Mouse (Mus musculus): ENCODE data around the gene Pced1b.

Gene Pced1b

DNA sequence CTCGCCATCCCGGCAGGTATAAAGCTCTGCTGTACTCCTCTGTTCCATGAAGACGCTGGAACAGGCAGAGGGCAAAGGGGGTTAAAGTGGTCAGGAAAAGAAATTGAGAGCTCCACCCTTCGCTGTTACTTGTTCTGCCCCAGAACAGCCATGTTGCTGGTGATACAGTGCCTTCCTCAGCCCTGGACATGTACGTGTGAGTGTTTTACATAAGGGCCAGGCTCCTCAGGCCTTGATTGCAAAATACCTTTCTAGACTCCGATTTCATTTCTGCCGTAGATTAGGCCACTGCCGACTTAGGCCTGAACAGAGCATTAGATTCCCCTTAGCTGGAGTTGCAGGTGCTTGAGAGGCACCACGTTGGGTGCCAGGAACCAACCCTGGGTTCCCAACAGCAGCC is 97.0 kb downstream of the Pced1b start:
- no peaks in the 10 kb centered on the region for H3K9me3 ChIP-seq (ENCODE audit: low read length)
- peaks cover 94% of the 10 kb centered on the region for H3K4me1 ChIP-seq (replicated peaks; ENCODE audit: low read depth, low read length)
- TF ChIP-seq POU5F1 (IDR thresholded peaks at IDR 0.05; ENCODE audit: borderline replicate concordance, low read length) (no peak), CTCF (conservative IDR thresholded peaks at IDR 0.05; ENCODE audit: low read length) (no peak), NANOG (IDR thresholded peaks at IDR 0.05; ENCODE audit: borderline replicate concordance, low read length) (no peak)
- 0 out of 2 replicates have a peak overlapping the region, but pooled peaks have one; percentile 45 for H3K4me3 ChIP-seq (replicated peaks; ENCODE audit: low read length)
- H3K36me3 ChIP-seq (ENCODE audit: insufficient read depth, low read length), result no peaks in the 10 kb centered on the region
- 0 out of 2 replicates have a peak, but pooled peaks cover 4% of the 10 kb centered on the region for H3K27me3 ChIP-seq (ENCODE audit: insufficient read depth, low read length)

DNA sequence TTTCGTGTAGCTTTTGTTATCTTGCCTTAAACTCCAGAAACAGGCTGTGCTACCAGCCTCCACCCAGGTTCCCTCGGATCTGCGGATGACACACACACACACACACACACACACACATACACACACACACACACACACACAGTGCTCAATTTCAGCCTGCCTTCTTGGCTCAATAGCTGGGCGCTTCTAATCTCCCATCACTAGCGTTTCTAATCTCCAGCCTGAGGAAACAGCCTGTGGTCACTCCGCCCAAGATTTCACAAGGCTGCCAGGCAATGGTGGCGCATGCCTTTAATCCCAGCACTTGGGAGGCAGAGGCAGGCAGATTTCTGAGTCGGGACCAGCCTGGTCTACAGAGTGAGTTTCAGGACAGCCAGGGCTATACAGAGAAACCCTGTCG is 98.2 kb downstream of the Pced1b start:
- TF ChIP-seq NANOG (IDR thresholded peaks at IDR 0.05; ENCODE audit: borderline replicate concordance, low read length) (no peak), POU5F1 (IDR thresholded peaks at IDR 0.05; ENCODE audit: borderline replicate concordance, low read length) (no peak), CTCF (conservative IDR thresholded peaks at IDR 0.05; ENCODE audit: low read length) (no peak)
- Histone ChIP-seq H3K4me3 (replicated peaks; ENCODE audit: low read length) (peak overlapping the region; percentile 45), H3K9me3 (ENCODE audit: low read length) (no peaks in the 10 kb centered on the region), H3K4me1 (replicated peaks; ENCODE audit: low read depth, low read length) (peaks cover 89% of the 10 kb centered on the region), H3K27me3 (ENCODE audit: insufficient read depth, low read length) (0 out of 2 replicates have a peak, but pooled peaks cover 5% of the 10 kb centered on the region), H3K36me3 (ENCODE audit: insufficient read depth, low read length) (no peaks in the 10 kb centered on the region)

DNA sequence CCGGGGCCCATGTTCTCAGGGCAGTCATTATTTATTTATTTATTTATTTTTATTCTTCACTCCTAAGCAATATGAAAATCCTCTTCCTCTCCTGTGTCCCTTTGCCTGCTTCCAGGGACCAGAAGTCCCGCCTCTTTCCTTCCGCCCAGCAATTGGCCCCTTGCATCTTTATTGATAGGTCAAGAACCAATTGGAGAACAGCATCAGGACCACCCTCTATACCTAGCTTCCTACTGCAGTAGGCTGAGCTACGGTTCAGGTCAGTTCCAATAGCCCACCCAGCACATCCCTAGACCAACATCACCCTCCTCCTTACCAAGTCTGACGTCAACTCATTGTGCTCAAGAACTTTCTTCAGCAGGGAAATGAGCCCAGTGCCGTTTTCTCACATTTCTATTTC is 99.0 kb downstream of the Pced1b start:
- 0 out of 2 replicates have a peak, but pooled peaks cover 5% of the 10 kb centered on the region for H3K27me3 ChIP-seq (ENCODE audit: insufficient read depth, low read length)
- peaks cover 90% of the 10 kb centered on the region for H3K4me1 ChIP-seq (replicated peaks; ENCODE audit: low read depth, low read length)
- H3K36me3 ChIP-seq (ENCODE audit: insufficient read depth, low read length), result no peaks in the 10 kb centered on the region
- no peak for TF ChIP-seq NANOG (IDR thresholded peaks at IDR 0.05; ENCODE audit: borderline replicate concordance, low read length)
- no peak for TF ChIP-seq POU5F1 (IDR thresholded peaks at IDR 0.05; ENCODE audit: borderline replicate concordance, low read length)
- no peak for TF ChIP-seq CTCF (conservative IDR thresholded peaks at IDR 0.05; ENCODE audit: low read length)
- peak overlapping the region; percentile 45 for H3K4me3 ChIP-seq (replicated peaks; ENCODE audit: low read length)
- H3K9me3 ChIP-seq (ENCODE audit: low read length), result no peaks in the 10 kb centered on the region

DNA sequence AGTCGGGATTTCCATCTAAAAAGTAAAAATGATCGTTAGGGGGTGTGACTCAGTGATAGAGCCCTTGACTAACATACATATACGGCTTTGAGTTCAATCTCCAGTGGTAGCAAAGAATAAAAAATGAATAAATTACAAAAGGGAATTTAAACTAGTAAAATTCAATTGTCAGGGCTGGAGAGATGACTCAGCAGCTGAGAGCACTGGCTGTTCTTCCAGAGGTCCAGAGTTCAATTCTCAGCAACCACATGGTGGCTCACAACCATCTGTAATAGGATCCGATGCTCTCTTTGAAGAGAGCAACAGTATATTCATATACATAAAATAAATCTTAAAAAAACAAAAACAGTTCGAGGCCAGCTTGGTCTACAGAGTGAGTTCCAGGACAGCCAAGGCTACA is 99.5 kb downstream of the Pced1b start:
- H3K36me3 ChIP-seq (ENCODE audit: insufficient read depth, low read length), result no peaks in the 10 kb centered on the region
- no peak overlapping the region for H3K4me3 ChIP-seq (replicated peaks; ENCODE audit: low read length)
- no peak for TF ChIP-seq CTCF (conservative IDR thresholded peaks at IDR 0.05; ENCODE audit: low read length)
- TF ChIP-seq POU5F1 (IDR thresholded peaks at IDR 0.05; ENCODE audit: borderline replicate concordance, low read length), result no peak
- no peak for TF ChIP-seq NANOG (IDR thresholded peaks at IDR 0.05; ENCODE audit: borderline replicate concordance, low read length)
- no peaks in the 10 kb centered on the region for H3K9me3 ChIP-seq (ENCODE audit: low read length)
- H3K27me3 ChIP-seq (ENCODE audit: insufficient read depth, low read length), result 0 out of 2 replicates have a peak, but pooled peaks cover 5% of the 10 kb centered on the region
- H3K4me1 ChIP-seq (replicated peaks; ENCODE audit: low read depth, low read length), result peaks cover 90% of the 10 kb centered on the region

DNA sequence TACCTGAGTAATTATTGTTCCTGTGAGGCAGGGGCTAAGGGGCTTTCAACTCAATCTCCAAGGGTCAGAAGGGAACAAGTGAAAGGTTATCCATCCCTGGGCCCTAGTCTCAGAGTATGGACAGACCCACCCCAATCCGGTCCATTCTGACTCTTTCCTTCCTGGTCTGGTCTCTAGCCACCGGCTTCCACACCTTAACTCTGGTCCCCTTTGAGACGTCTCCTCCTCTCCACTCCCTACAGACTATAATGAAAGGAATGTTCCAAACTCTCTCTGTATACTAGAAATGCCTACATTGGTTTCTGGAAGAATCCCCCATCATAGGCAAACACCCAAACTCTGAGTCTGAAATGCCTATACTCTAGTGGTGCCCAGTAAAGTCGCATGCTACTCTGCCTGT is 100.0 kb downstream of the Pced1b start:
- Histone ChIP-seq H3K36me3 (ENCODE audit: insufficient read depth, low read length) (no peaks in the 10 kb centered on the region), H3K9me3 (ENCODE audit: low read length) (no peaks in the 10 kb centered on the region), H3K27me3 (ENCODE audit: insufficient read depth, low read length) (0 out of 2 replicates have a peak, but pooled peaks cover 5% of the 10 kb centered on the region), H3K4me1 (replicated peaks; ENCODE audit: low read depth, low read length) (peaks cover 86% of the 10 kb centered on the region), H3K4me3 (replicated peaks; ENCODE audit: low read length) (no peak overlapping the region)
- TF ChIP-seq POU5F1 (IDR thresholded peaks at IDR 0.05; ENCODE audit: borderline replicate concordance, low read length) (no peak), CTCF (conservative IDR thresholded peaks at IDR 0.05; ENCODE audit: low read length) (no peak), NANOG (IDR thresholded peaks at IDR 0.05; ENCODE audit: borderline replicate concordance, low read length) (no peak)

DNA sequence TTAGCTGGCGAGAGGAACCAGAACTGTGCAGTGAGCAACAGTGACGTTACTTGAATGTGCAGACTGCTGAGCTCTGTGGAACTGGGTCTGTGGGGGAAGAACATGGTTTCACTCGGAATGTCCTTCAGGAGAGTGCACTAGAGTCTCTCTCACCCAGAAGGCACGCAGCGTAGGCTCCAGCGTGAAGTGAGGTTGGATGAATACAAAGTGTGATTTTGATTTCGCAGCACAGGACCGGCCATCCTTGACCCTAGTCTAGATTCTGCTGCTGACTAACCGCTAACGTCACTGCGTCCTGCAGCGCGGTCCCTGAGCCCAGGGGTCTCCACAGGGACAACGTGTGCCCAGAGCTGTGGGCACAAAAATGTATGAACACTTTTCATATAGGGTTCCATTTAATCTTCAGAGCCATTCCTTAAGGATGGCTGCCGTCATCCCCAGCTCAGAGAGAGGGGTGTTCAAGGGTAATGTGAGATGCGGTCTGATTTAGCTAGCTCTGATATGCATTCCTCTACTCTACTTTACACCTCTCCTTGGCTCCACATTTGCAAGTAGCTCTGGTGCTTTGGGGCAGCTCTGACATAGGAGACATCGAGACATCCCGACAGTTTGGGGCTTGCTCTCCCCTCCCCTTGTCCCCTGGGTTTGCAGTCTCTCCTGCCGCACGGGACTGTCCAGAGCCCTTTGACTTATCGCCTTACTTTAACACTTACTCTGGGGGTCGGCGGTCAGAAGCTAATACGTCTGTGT is 101.8 kb downstream of the Pced1b start:
- TF ChIP-seq NANOG (IDR thresholded peaks at IDR 0.05; ENCODE audit: borderline replicate concordance, low read length), result no peak
- TF ChIP-seq POU5F1 (IDR thresholded peaks at IDR 0.05; ENCODE audit: borderline replicate concordance, low read length), result no peak
- no peak for TF ChIP-seq CTCF (conservative IDR thresholded peaks at IDR 0.05; ENCODE audit: low read length)
- Histone ChIP-seq H3K9me3 (ENCODE audit: low read length) (no peaks in the 10 kb centered on the region), H3K36me3 (ENCODE audit: insufficient read depth, low read length) (no peaks in the 10 kb centered on the region), H3K4me1 (replicated peaks; ENCODE audit: low read depth, low read length) (peaks cover 68% of the 10 kb centered on the region), H3K4me3 (replicated peaks; ENCODE audit: low read length) (peak overlapping the region; percentile 41; the same call in 1 of the 2 replicates), H3K27me3 (ENCODE audit: insufficient read depth, low read length) (0 out of 2 replicates have a peak, but pooled peaks cover 5% of the 10 kb centered on the region)

DNA sequence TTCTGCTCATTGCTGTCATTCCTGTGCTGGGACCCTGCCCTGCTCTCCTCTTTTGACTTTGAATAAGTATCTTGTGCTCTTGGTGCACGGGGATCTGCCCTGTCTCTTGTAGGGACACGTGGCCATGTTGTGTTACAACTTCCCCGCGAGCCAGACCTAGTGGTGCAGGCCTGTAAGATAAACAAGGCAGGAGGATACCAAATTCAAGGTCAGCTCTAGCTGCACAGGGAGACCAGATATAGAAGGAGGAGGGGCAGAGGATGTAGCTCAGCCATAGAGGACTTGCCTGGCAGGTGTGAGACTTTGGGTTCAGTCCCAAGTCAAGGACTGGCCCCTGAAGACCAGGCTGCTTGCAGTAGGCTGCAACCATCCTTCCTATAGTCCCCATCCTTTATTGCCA is 103.6 kb downstream of the Pced1b start:
- H3K36me3 ChIP-seq (ENCODE audit: insufficient read depth, low read length), result no peaks in the 10 kb centered on the region
- no peak overlapping the region for H3K4me3 ChIP-seq (replicated peaks; ENCODE audit: low read length)
- TF ChIP-seq NANOG (IDR thresholded peaks at IDR 0.05; ENCODE audit: borderline replicate concordance, low read length) (no peak), POU5F1 (IDR thresholded peaks at IDR 0.05; ENCODE audit: borderline replicate concordance, low read length) (no peak), CTCF (conservative IDR thresholded peaks at IDR 0.05; ENCODE audit: low read length) (no peak)
- no peaks in the 10 kb centered on the region for H3K9me3 ChIP-seq (ENCODE audit: low read length)
- peaks cover 52% of the 10 kb centered on the region for H3K4me1 ChIP-seq (replicated peaks; ENCODE audit: low read depth, low read length)
- H3K27me3 ChIP-seq (ENCODE audit: insufficient read depth, low read length), result 0 out of 2 replicates have a peak, but pooled peaks cover 5% of the 10 kb centered on the region

DNA sequence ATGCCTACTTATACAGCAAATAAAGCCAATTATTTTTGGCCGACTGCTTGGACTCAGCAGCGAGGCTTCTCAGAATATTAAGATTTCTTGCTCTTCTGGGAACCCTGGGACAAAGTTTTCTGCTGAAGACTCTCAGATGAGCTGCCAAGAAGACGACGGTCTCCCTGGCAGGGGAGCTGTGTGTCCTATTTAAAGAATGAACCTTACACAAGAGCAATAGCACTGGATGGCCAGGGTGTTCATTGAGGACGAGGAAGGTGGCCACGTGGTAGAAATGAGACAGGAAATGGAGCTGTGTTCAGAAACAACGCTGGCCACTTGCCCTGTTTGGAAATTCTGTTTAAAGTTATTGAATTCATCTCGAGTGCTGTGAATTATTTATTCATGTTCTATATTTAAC is 104.1 kb downstream of the Pced1b start:
- Histone ChIP-seq H3K4me3 (replicated peaks; ENCODE audit: low read length) (no peak overlapping the region), H3K27me3 (ENCODE audit: insufficient read depth, low read length) (0 out of 2 replicates have a peak, but pooled peaks cover 5% of the 10 kb centered on the region), H3K9me3 (ENCODE audit: low read length) (no peaks in the 10 kb centered on the region), H3K36me3 (ENCODE audit: insufficient read depth, low read length) (no peaks in the 10 kb centered on the region), H3K4me1 (replicated peaks; ENCODE audit: low read depth, low read length) (peaks cover 50% of the 10 kb centered on the region)
- TF ChIP-seq POU5F1 (IDR thresholded peaks at IDR 0.05; ENCODE audit: borderline replicate concordance, low read length) (no peak), NANOG (IDR thresholded peaks at IDR 0.05; ENCODE audit: borderline replicate concordance, low read length) (no peak), CTCF (conservative IDR thresholded peaks at IDR 0.05; ENCODE audit: low read length) (no peak)
